In the genomic region with DNA sequence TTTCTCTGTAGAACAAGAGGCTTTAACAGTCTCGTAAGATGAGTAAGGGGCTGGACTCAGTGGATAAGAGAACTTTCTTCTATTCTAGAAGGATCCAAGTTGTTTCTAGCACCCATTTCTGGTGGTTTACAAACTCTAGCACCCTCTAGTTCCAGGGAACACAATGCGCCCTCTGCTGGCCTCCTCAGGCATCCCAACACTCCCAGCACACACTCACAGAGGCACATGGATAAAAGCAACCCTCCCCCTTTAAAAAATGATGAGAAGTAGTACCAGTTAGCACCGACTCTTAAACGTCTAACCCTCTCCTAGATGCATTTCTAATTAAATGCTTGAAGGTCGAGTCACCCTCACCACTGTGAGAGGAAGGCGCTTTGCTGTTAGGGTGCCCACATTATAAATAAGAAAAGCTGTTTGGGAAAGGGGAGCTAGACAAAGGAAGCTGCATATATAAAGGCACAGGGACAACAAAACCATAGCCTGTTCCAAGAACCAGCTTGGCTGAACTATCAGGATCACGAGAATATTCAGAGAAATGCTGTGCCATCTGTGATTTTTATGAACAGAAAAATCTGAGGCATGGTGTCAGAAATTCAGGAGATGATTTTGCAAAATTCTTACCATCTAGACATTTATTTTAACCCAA, we compare ENCODE assay signal across 9 mouse cellular contexts. TPM values are rescaled to one million over a fixed set of nuclear protein-coding genes. Genes with fewer than 3 reads are reported as not detected.
DNase-seq lines count a peak whose midpoint lies in the region; ATAC-seq and TF ChIP-seq lines count a peak whose summit lies in the region.
"Had no signal": no experiment of that assay in that cellular context is flagged by ENCODE, and none has a peak within 500 bp of the region (broad histone marks: within the 10 kb centered on the region; RNA-seq: fewer than 3 reads in every experiment).

No protein-coding gene starts in this region.

- peak; percentile 68 to 83 for TF ChIP-seq CTCF in CH12.LX (conservative IDR thresholded peaks at IDR 0.05 in 1 of 2, IDR thresholded peaks at IDR 0.05 in 1 of 2; ENCODE audit: low read depth in 2 of 2, low read length in 2 of 2)

- TF ChIP-seq POLR2A in CH12.LX (IDR thresholded peaks at IDR 0.05; ENCODE audit: low read depth, low read length), result no peak

- H3K4me3 ChIP-seq in CH12.LX (replicated peaks in 1 of 3; ENCODE audit: low read depth in 2 of 3, low read length in 2 of 3, poor library complexity in 1 of 3), result no peak overlapping the region
- H3K4me3 ChIP-seq in liver, embryonic 13.5 days (replicated peaks), result no peak overlapping the region
- H3K4me3 ChIP-seq: embryonic facial prominence, embryonic 12.5 days had no signal

- ATAC-seq in liver, embryonic 13.5 days (ENCODE audit: low read depth), result 0 out of 2 replicates have a peak, but pooled peaks have one; percentile 30

- WGBS in liver, embryonic 13.5 days (ENCODE audit: insufficient replicate concordance), result 41% methylated on average over 7 of the region's 7 CpGs

- no peaks in the 10 kb centered on the region for H3K9me3 ChIP-seq in CH12.LX (replicated peaks; ENCODE audit: low read length)
- no peaks in the 10 kb centered on the region for H3K9me3 ChIP-seq in liver, embryonic 13.5 days (replicated peaks)
- H3K9me3 ChIP-seq: embryonic facial prominence, embryonic 12.5 days had no signal

- DNase-seq in kidney, postnatal 4 days, result peak; percentile 51 to 53
- no peak for DNase-seq in kidney, adult 11 months
- DNase-seq in CH12.LX (ENCODE audit: extremely low read depth), result peak; percentile 61
- DNase-seq in T-cell, adult 2 months (ENCODE audit: low spot score), result peak; percentile 28
- no peak for DNase-seq in liver, embryonic 13.5 days
- DNase-seq in ovary, postnatal 10 days (ENCODE audit: low spot score), result no peak
- DNase-seq in cerebellum, postnatal 36 days, result no peak
- DNase-seq in frontal cortex, postnatal 36 days (ENCODE audit: low spot score in 2 of 2), result no peak

- H3K79me2 ChIP-seq in CH12.LX (replicated peaks; ENCODE audit: control insufficient read depth, extremely low read depth, insufficient read depth, poor library complexity, severe bottlenecking), result no peaks in the 10 kb centered on the region

- H3K36me3 ChIP-seq in CH12.LX (replicated peaks in 1 of 2; ENCODE audit: control insufficient read depth in 1 of 2, insufficient read depth in 1 of 2, low read length in 1 of 2), result no peaks in the 10 kb centered on the region
- no peaks in the 10 kb centered on the region for H3K36me3 ChIP-seq in liver, embryonic 13.5 days
- H3K36me3 ChIP-seq: embryonic facial prominence, embryonic 12.5 days had no signal

- peak; percentile 42 for TF ChIP-seq RAD21 in CH12.LX (IDR thresholded peaks at IDR 0.05; ENCODE audit: low read depth, low read length)

- peaks cover 2 to 35% of the 10 kb centered on the region in 2 experiments; a peak in 3 of 4 replicates for H3K4me1 ChIP-seq in CH12.LX (ENCODE audit: control insufficient read depth in 1 of 2, insufficient read depth in 2 of 2)
- H3K4me1 ChIP-seq in liver, embryonic 13.5 days (replicated peaks), result peaks cover 32% of the 10 kb centered on the region
- H3K4me1 ChIP-seq: embryonic facial prominence, embryonic 12.5 days had no signal

- dilution Hi-C loops in CH12.LX (cut with MboI; ENCODE audit: extremely low pct_ligation_motif_present, extremely low pct_unique_long_range_greater_than_20kb, low sequenced_read_pairs), result no loop called here

- H3K4me2 ChIP-seq in CH12.LX (ENCODE audit: insufficient read depth, low read depth, poor library complexity, severe bottlenecking), result no peak overlapping the region
- H3K4me2 ChIP-seq in liver, embryonic 13.5 days, result no peak overlapping the region
- H3K4me2 ChIP-seq: embryonic facial prominence, embryonic 12.5 days had no signal

- H3K9ac ChIP-seq in CH12.LX (ENCODE audit: insufficient read depth, low read depth), result no peak overlapping the region
- H3K9ac ChIP-seq in liver, embryonic 13.5 days, result no peak overlapping the region
- H3K9ac ChIP-seq: embryonic facial prominence, embryonic 12.5 days had no signal

- no peak for TF ChIP-seq EP300 in CH12.LX (IDR thresholded peaks at IDR 0.05; ENCODE audit: low read length)

- H3K27ac ChIP-seq in CH12.LX (ENCODE audit: insufficient read depth, low read depth), result no peak overlapping the region
- H3K27ac ChIP-seq in liver, embryonic 13.5 days, result no peak overlapping the region
- H3K27ac ChIP-seq: embryonic facial prominence, embryonic 12.5 days had no signal

- peaks cover under 1% of the 10 kb centered on the region for H3K27me3 ChIP-seq in CH12.LX (replicated peaks)
- H3K27me3 ChIP-seq in liver, embryonic 13.5 days, result no peaks in the 10 kb centered on the region
- H3K27me3 ChIP-seq: embryonic facial prominence, embryonic 12.5 days had no signal

- in situ Hi-C loops in CH12.LX (cut with MboI; ENCODE audit: low pct_ligation_motif_present, low pct_unique_long_range_greater_than_20kb, low sequenced_read_pairs), result no loop called here

TF ChIP-seq in CH12.LX, 34 proteins besides CTCF, POLR2A, EP300 and RAD21:
- no peak for TF ChIP-seq MAZ (IDR thresholded peaks at IDR 0.05; ENCODE audit: low read depth, low read length)
- TF ChIP-seq SMC3 (IDR thresholded peaks at IDR 0.05; ENCODE audit: low read depth, low read length), result peak; percentile 64
- no peak for TF ChIP-seq JUN (IDR thresholded peaks at IDR 0.05; ENCODE audit: insufficient read depth, low read depth, low read length)
- no peak for TF ChIP-seq MYC (IDR thresholded peaks at IDR 0.05; ENCODE audit: low read depth, low read length)
- TF ChIP-seq E2F4 (IDR thresholded peaks at IDR 0.05; ENCODE audit: insufficient replicate concordance, low read depth, low read length), result no peak
- TF ChIP-seq POLR2AphosphoS2 (IDR thresholded peaks at IDR 0.05; ENCODE audit: low read depth, low read length), result no peak

RNA-seq across cellular contexts. Expression of gene Exoc6, which starts 18.9 kb away (rescaled TPM):
- 6.8 and 8.0 TPM in 2 replicates for total RNA-seq in CH12.LX (2012; rRNA removed)
- total RNA-seq in CH12.LX (2014; rRNA removed), result 18.5 and 18.7 TPM in 2 replicates
- 10.8 and 12.1 TPM in 2 replicates for polyA plus RNA-seq in CH12.LX (2012; ENCODE audit: insufficient read length, low read depth)
- polyA plus RNA-seq in liver, embryonic 13.5 days (2015; fragmentation: Nextera tagmentation; extraction: Ambion mirVana), result 34.3 and 41.6 TPM in 2 replicates

Comparison
In these comparisons a context has a peak if more than half of its experiments do, and no peak if none do; other contexts are left out.
1. DNase-seq: peak in kidney, postnatal 4 days (2 of 2), CH12.LX (single experiment) and T-cell, adult 2 months (single experiment); none in kidney, adult 11 months (single experiment), liver, embryonic 13.5 days (single experiment), ovary, postnatal 10 days (single experiment), cerebellum, postnatal 36 days (0 of 2) and frontal cortex, postnatal 36 days (0 of 2).